Mouse (Mus musculus) small intestine, adult 2 months (tissue): Measurements from ENCODE around the gene Ccdc93.

Source experiments
- CTCF ChIP-seq: fragments of 200-500 bp; IDR thresholded peaks from 2 replicates; pipeline ENCODE4 v1.5.1; 2012; ENCODE audit warnings: low read depth, mild to moderate bottlenecking, control low read depth, inconsistent platforms, low read length, moderate library complexity, mixed read lengths; ENCODE audit not compliant: insufficient replicate concordance, insufficient read length; ENCODE audit errors: extremely low read depth
- POLR2A ChIP-seq: fragments of 200-500 bp; IDR thresholded peaks from 2 replicates; pipeline ENCODE4 v1.6.1; 2012; ENCODE audit warnings: low read depth, mild to moderate bottlenecking, control low read depth, inconsistent platforms, low read length, moderate library complexity

- TF ChIP-seq POLR2A, result no peak
- no peak for TF ChIP-seq CTCF
Measured at GRCm38 (mm10) chr1:121447216-121447615, 16.4 kb downstream of the Ccdc93 start.
